In the genomic region with DNA sequence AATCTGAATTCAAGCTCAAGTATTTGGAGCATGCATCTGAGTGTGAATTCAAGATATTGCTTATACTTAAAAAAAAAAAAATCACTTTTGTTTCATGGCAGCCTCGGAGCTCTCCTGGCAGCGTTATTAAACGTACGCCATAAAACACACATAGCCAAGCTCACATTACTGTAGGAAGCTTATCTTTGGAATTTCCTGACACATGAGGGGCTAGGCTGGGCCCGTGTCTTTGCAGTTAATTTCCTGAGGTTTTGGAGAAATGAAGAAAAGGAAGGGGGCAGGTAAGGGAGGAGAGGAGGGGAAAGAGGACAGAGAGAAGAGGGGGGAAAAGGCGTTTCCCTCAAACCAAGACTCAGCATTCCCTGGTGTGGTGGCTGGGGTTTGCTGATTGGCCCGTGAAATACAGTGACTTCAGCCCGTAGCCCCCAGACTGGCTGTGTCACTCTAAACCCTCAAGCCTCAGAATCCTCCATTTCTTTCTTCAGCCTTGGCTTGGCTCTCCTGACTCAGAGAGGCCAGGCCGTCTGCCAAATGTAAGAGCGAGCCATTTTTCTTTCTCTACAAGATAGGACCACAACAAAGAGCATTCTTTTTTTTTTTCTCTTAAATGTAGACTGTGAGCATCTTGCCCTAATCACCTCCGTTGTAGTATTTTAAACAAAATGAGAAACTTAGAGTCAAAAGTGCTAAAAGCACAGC, we compare ENCODE assay signal across 8 mouse cellular contexts. TPM values are rescaled to one million over a fixed set of nuclear protein-coding genes. Genes with fewer than 3 reads are reported as not detected.
DNase-seq lines count a peak whose midpoint lies in the region; ATAC-seq and TF ChIP-seq lines count a peak whose summit lies in the region.

No protein-coding gene starts in this region.

- peak overlapping the region; percentile 87 for H3K27ac ChIP-seq in intestine, embryonic 14.5 days (ENCODE audit: low read depth)
- H3K27ac ChIP-seq in intestine, postnatal 0 days (ENCODE audit: low read depth, low read length) = no peak overlapping the region
- peak overlapping the region; percentile 93 for H3K27ac ChIP-seq in embryonic facial prominence, embryonic 14.5 days (replicated peaks; ENCODE audit: low read depth, low read length)
- H3K27ac ChIP-seq in hindbrain, embryonic 11.5 days (ENCODE audit: low read depth, low read length) = peak overlapping the region; percentile 58; the same call in 1 of the 2 replicates
- H3K27ac ChIP-seq in midbrain, embryonic 14.5 days (replicated peaks; ENCODE audit: low read depth, low read length) = peak overlapping the region; percentile 74

- peaks cover 13% of the 10 kb centered on the region for H3K4me1 ChIP-seq in intestine, embryonic 14.5 days (replicated peaks; ENCODE audit: control insufficient read depth, insufficient read depth, low read length)
- H3K4me1 ChIP-seq in intestine, postnatal 0 days (replicated peaks; ENCODE audit: control insufficient read depth, insufficient read depth, low read length) = 0 out of 2 replicates have a peak, but pooled peaks cover 3% of the 10 kb centered on the region
- H3K4me1 ChIP-seq in embryonic facial prominence, embryonic 14.5 days (ENCODE audit: control insufficient read depth, insufficient read depth, low read length) = peaks cover 13% of the 10 kb centered on the region
- peaks cover 3% of the 10 kb centered on the region; the same call in 1 of the 2 replicates for H3K4me1 ChIP-seq in hindbrain, embryonic 11.5 days (replicated peaks; ENCODE audit: control insufficient read depth, insufficient read depth, low read length)
- peaks cover 7% of the 10 kb centered on the region; the same call in 1 of the 2 replicates for H3K4me1 ChIP-seq in midbrain, embryonic 14.5 days (ENCODE audit: control insufficient read depth, insufficient read depth, low read length)

- no peak for TF ChIP-seq CTCF in intestine, postnatal 0 days (IDR thresholded peaks at IDR 0.05; ENCODE audit: low read depth)

- H3K36me3 ChIP-seq in intestine, embryonic 14.5 days (ENCODE audit: control insufficient read depth, insufficient read depth, low read length) = peaks cover 28% of the 10 kb centered on the region
- H3K36me3 ChIP-seq in intestine, postnatal 0 days (ENCODE audit: control insufficient read depth, insufficient read depth) = no peaks in the 10 kb centered on the region
- peaks cover 28% of the 10 kb centered on the region for H3K36me3 ChIP-seq in embryonic facial prominence, embryonic 14.5 days (ENCODE audit: control insufficient read depth, insufficient read depth, low read length)
- no peaks in the 10 kb centered on the region for H3K36me3 ChIP-seq in hindbrain, embryonic 11.5 days (ENCODE audit: control insufficient read depth, insufficient read depth, low read length)
- H3K36me3 ChIP-seq in midbrain, embryonic 14.5 days (ENCODE audit: control insufficient read depth, insufficient read depth, low read length) = peaks cover 21% of the 10 kb centered on the region; the same call in 1 of the 2 replicates

- peak overlapping the region; percentile 31 for H3K4me2 ChIP-seq in intestine, embryonic 14.5 days (ENCODE audit: low read length)
- H3K4me2 ChIP-seq in intestine, postnatal 0 days (replicated peaks; ENCODE audit: low read depth) = no peak overlapping the region
- peak overlapping the region; percentile 41 for H3K4me2 ChIP-seq in embryonic facial prominence, embryonic 14.5 days (ENCODE audit: low read depth, low read length)
- no peak overlapping the region for H3K4me2 ChIP-seq in hindbrain, embryonic 11.5 days (replicated peaks; ENCODE audit: low read depth, low read length)
- no peak overlapping the region for H3K4me2 ChIP-seq in midbrain, embryonic 14.5 days (ENCODE audit: low read length)

- peak; percentile 66; the same call in 1 of the 2 replicates for ATAC-seq in intestine, embryonic 14.5 days (replicated peaks; ENCODE audit: low FRiP score, low TSS enrichment, low read depth)
- no peak for ATAC-seq in intestine, postnatal 0 days
- ATAC-seq in embryonic facial prominence, embryonic 14.5 days (ENCODE audit: low read depth) = peak; percentile 88
- no peak for ATAC-seq in hindbrain, embryonic 11.5 days (ENCODE audit: low FRiP score)
- 0 out of 2 replicates have a peak, but pooled peaks have one; percentile 34 for ATAC-seq in midbrain, embryonic 14.5 days (ENCODE audit: low FRiP score, low TSS enrichment)

- H3K9ac ChIP-seq in intestine, embryonic 14.5 days (ENCODE audit: low read length) = 0 out of 2 replicates have a peak overlapping the region, but pooled peaks have one; percentile 7
- no peak overlapping the region for H3K9ac ChIP-seq in intestine, postnatal 0 days (ENCODE audit: low read depth, low read length)
- 0 out of 2 replicates have a peak overlapping the region, but pooled peaks have one; percentile 9 for H3K9ac ChIP-seq in embryonic facial prominence, embryonic 14.5 days (ENCODE audit: low read depth, low read length)
- no peak overlapping the region for H3K9ac ChIP-seq in hindbrain, embryonic 11.5 days (ENCODE audit: low read depth, low read length)
- no peak overlapping the region for H3K9ac ChIP-seq in midbrain, embryonic 14.5 days (replicated peaks; ENCODE audit: low read length)

- H3K4me3 ChIP-seq in intestine, embryonic 14.5 days (ENCODE audit: low read depth, low read length) = no peak overlapping the region
- H3K4me3 ChIP-seq in intestine, postnatal 0 days (ENCODE audit: low read depth, low read length) = no peak overlapping the region
- H3K4me3 ChIP-seq in embryonic facial prominence, embryonic 14.5 days (ENCODE audit: low read depth, low read length) = peak overlapping the region; percentile 7; the same call in 1 of the 2 replicates
- no peak overlapping the region for H3K4me3 ChIP-seq in hindbrain, embryonic 11.5 days (ENCODE audit: low read depth, low read length)
- no peak overlapping the region for H3K4me3 ChIP-seq in midbrain, embryonic 14.5 days (replicated peaks; ENCODE audit: low read depth, low read length)

- DNase-seq in intestine, embryonic 14.5 days (ENCODE audit: low spot score) = no peak
- peak; percentile 90 for DNase-seq in Muller cell, postnatal 12 days (ENCODE audit: inconsistent ontology term)
- DNase-seq in embryonic facial prominence, embryonic 14.5 days (ENCODE audit: low spot score) = peak; percentile 91
- DNase-seq in hindbrain, embryonic 11.5 days (ENCODE audit: low spot score) = no peak
- peak; percentile 59 for DNase-seq in midbrain, embryonic 14.5 days
- no peak for DNase-seq in spleen, postnatal 14 days (ENCODE audit: low spot score in 2 of 2)
- DNase-seq in urinary bladder, adult 2 months (ENCODE audit: low spot score) = no peak

- H3K27me3 ChIP-seq in intestine, embryonic 14.5 days (replicated peaks; ENCODE audit: control insufficient read depth, insufficient read depth, low read length) = no peaks in the 10 kb centered on the region
- no peaks in the 10 kb centered on the region for H3K27me3 ChIP-seq in intestine, postnatal 0 days (replicated peaks; ENCODE audit: control insufficient read depth, insufficient read depth, low read length)
- no peaks in the 10 kb centered on the region for H3K27me3 ChIP-seq in embryonic facial prominence, embryonic 14.5 days (replicated peaks; ENCODE audit: control insufficient read depth, insufficient read depth, low read length)
- no peaks in the 10 kb centered on the region for H3K27me3 ChIP-seq in hindbrain, embryonic 11.5 days (ENCODE audit: control insufficient read depth, insufficient read depth, low read length)
- no peaks in the 10 kb centered on the region for H3K27me3 ChIP-seq in midbrain, embryonic 14.5 days (ENCODE audit: control insufficient read depth, insufficient read depth, low read length)

- WGBS in intestine, embryonic 14.5 days = 33% methylated on average over 11 of the region's 11 CpGs
- WGBS in intestine, postnatal 0 days = 26% methylated on average over 11 of the region's 11 CpGs
- 12% methylated on average over 11 of the region's 11 CpGs for WGBS in embryonic facial prominence, embryonic 14.5 days
- 69% methylated on average over 11 of the region's 11 CpGs for WGBS in hindbrain, embryonic 11.5 days
- WGBS in midbrain, embryonic 14.5 days = 52% methylated on average over 11 of the region's 11 CpGs

- H3K9me3 ChIP-seq in intestine, embryonic 14.5 days (ENCODE audit: control insufficient read depth, low read length) = peaks cover 5% of the 10 kb centered on the region; the same call in 1 of the 2 replicates
- no peaks in the 10 kb centered on the region for H3K9me3 ChIP-seq in intestine, postnatal 0 days (ENCODE audit: control insufficient read depth)
- peaks cover 7% of the 10 kb centered on the region; the same call in 1 of the 2 replicates for H3K9me3 ChIP-seq in embryonic facial prominence, embryonic 14.5 days (ENCODE audit: control insufficient read depth, low read length)
- no peaks in the 10 kb centered on the region for H3K9me3 ChIP-seq in hindbrain, embryonic 11.5 days (ENCODE audit: control insufficient read depth, low read length)
- peaks cover 2% of the 10 kb centered on the region; the same call in 1 of the 2 replicates for H3K9me3 ChIP-seq in midbrain, embryonic 14.5 days (ENCODE audit: control insufficient read depth, low read length)

RNA-seq across cellular contexts. Expression of gene Dennd2a, which starts 42.5 kb away (rescaled TPM):
- polyA plus RNA-seq in intestine, embryonic 14.5 days (2014; fragmentation: Nextera tagmentation; extraction: Ambion mirVana) = 18.9 and 21.0 TPM in 2 replicates
- 3.8 and 3.9 TPM in 2 replicates for polyA plus RNA-seq in intestine, postnatal 0 days (2015; fragmentation: Nextera tagmentation; extraction: Ambion mirVana)
- 24.0 and 28.4 TPM in 2 replicates for polyA plus RNA-seq in embryonic facial prominence, embryonic 14.5 days (2014; fragmentation: Nextera tagmentation; extraction: Ambion mirVana)
- 38.1 and 38.8 TPM in 2 replicates for polyA plus RNA-seq in hindbrain, embryonic 11.5 days (2014; fragmentation: Nextera tagmentation; extraction: Ambion mirVana)
- 23.3 and 31.5 TPM in 2 replicates for polyA plus RNA-seq in midbrain, embryonic 14.5 days (2014; fragmentation: Nextera tagmentation; extraction: Ambion mirVana)
- 10.8 and 14.9 TPM in 2 replicates for polyA plus RNA-seq in urinary bladder, adult 2 months (2012; rRNA removed)

RNA-seq across cellular contexts. Expression of gene Adck2, which starts 58.5 kb away (rescaled TPM):
- polyA plus RNA-seq in intestine, embryonic 14.5 days (2014; fragmentation: Nextera tagmentation; extraction: Ambion mirVana) = 25.0 and 31.6 TPM in 2 replicates
- polyA plus RNA-seq in intestine, postnatal 0 days (2015; fragmentation: Nextera tagmentation; extraction: Ambion mirVana) = 18.0 and 19.4 TPM in 2 replicates
- polyA plus RNA-seq in embryonic facial prominence, embryonic 14.5 days (2014; fragmentation: Nextera tagmentation; extraction: Ambion mirVana) = 27.3 and 32.8 TPM in 2 replicates
- polyA plus RNA-seq in hindbrain, embryonic 11.5 days (2014; fragmentation: Nextera tagmentation; extraction: Ambion mirVana) = 23.9 and 29.3 TPM in 2 replicates
- polyA plus RNA-seq in midbrain, embryonic 14.5 days (2014; fragmentation: Nextera tagmentation; extraction: Ambion mirVana) = 34.5 and 48.7 TPM in 2 replicates
- 19.4 and 21.9 TPM in 2 replicates for polyA plus RNA-seq in urinary bladder, adult 2 months (2012; rRNA removed)

Comparison
In these comparisons a context has a peak if more than half of its experiments do, and no peak if none do; other contexts are left out.
1. ATAC-seq: peak in intestine, embryonic 14.5 days (single experiment), embryonic facial prominence, embryonic 14.5 days (single experiment) and midbrain, embryonic 14.5 days (single experiment); none in intestine, postnatal 0 days (single experiment) and hindbrain, embryonic 11.5 days (single experiment).
2. H3K4me2 ChIP-seq: peak in intestine, embryonic 14.5 days (single experiment) and embryonic facial prominence, embryonic 14.5 days (single experiment); none in intestine, postnatal 0 days (single experiment), hindbrain, embryonic 11.5 days (single experiment) and midbrain, embryonic 14.5 days (single experiment).
3. H3K9ac ChIP-seq: peak in intestine, embryonic 14.5 days (single experiment) and embryonic facial prominence, embryonic 14.5 days (single experiment); none in intestine, postnatal 0 days (single experiment), hindbrain, embryonic 11.5 days (single experiment) and midbrain, embryonic 14.5 days (single experiment).
4. DNase-seq: peak in Muller cell, postnatal 12 days (single experiment), embryonic facial prominence, embryonic 14.5 days (single experiment) and midbrain, embryonic 14.5 days (single experiment); none in intestine, embryonic 14.5 days (single experiment), hindbrain, embryonic 11.5 days (single experiment), spleen, postnatal 14 days (0 of 2) and urinary bladder, adult 2 months (single experiment).